Mouse (Mus musculus) MEL (cell line): ENCODE results near the gene 1700023F06Rik.

Experiments
- BHLHE40 ChIP-seq: IDR thresholded peaks from 2 replicates; pipeline ENCODE4 v1.6.1; 2012; ENCODE audit warnings: low read depth, mild to moderate bottlenecking, inconsistent platforms, low read length, improper control_type of control experiment, borderline replicate concordance
- CHD1 ChIP-seq: IDR thresholded peaks from 2 replicates; pipeline ENCODE4 v1.6.1; 2012; ENCODE audit warnings: low read depth, mild to moderate bottlenecking, inconsistent platforms, low read length, improper control_type of control experiment
- CTCF ChIP-seq, 3 experiments: IDR thresholded peaks in 2 of 3; conservative IDR thresholded peaks in 1 of 3; 2 replicates each; pipeline ENCODE4 v1.5.1; 2011 to 2012; ENCODE audit warnings: low read length in 3 of 3, low read depth in 2 of 3, mild to moderate bottlenecking in 2 of 3, improper control_type of control experiment in 1 of 3, inconsistent platforms in 1 of 3, mixed read lengths in 1 of 3, moderate library complexity in 1 of 3; ENCODE audit not compliant: control insufficient read depth in 1 of 3, insufficient read depth in 1 of 3, poor library complexity in 1 of 3, severe bottlenecking in 1 of 3
- ETS1 ChIP-seq: IDR thresholded peaks from 2 replicates; pipeline ENCODE4 v1.6.1; 2012; ENCODE audit warnings: low read depth, mild to moderate bottlenecking, inconsistent platforms, low read length, improper control_type of control experiment, moderate library complexity
- HCFC1 ChIP-seq: IDR thresholded peaks from 2 replicates; pipeline ENCODE4 v1.6.1; 2012; ENCODE audit warnings: low read depth, mild to moderate bottlenecking, inconsistent platforms, low read length, improper control_type of control experiment, moderate library complexity
- KAT2A ChIP-seq: conservative IDR thresholded peaks from 2 replicates; pipeline ENCODE4 v1.6.1; 2012; ENCODE audit warnings: low read depth, low read length, improper control_type of control experiment, inconsistent platforms
- MYC ChIP-seq: IDR thresholded peaks from 2 replicates; pipeline ENCODE4 v1.6.1; 2011; ENCODE audit warnings: low read depth, mild to moderate bottlenecking, low read length, improper control_type of control experiment, moderate library complexity
- NRF1 ChIP-seq: IDR thresholded peaks from 2 replicates; pipeline ENCODE4 v1.6.1; 2014; ENCODE audit warnings: low read depth, mild to moderate bottlenecking, inconsistent platforms, low read length, improper control_type of control experiment, moderate library complexity; ENCODE audit not compliant: poor library complexity, insufficient read depth, severe bottlenecking
- POLR2A ChIP-seq, 2 experiments: IDR thresholded peaks; 2 replicates each; pipeline ENCODE4 v1.6.1; 2011 to 2012; ENCODE audit warnings: low read length in 2 of 2, mild to moderate bottlenecking in 2 of 2, control low read depth in 1 of 2, improper control_type of control experiment in 1 of 2, low read depth in 1 of 2, moderate library complexity in 1 of 2; ENCODE audit not compliant: control insufficient read depth in 1 of 2, insufficient read depth in 1 of 2, poor library complexity in 1 of 2
- TAL1 ChIP-seq: IDR thresholded peaks from 2 replicates; pipeline ENCODE4 v1.6.1; 2012; ENCODE audit warnings: mild to moderate bottlenecking, inconsistent platforms, low read length, moderate library complexity, mixed read lengths
- USF2 ChIP-seq, 2 experiments: IDR thresholded peaks; 2 replicates each; pipeline ENCODE4 v1.6.1; 2011 to 2012; ENCODE audit warnings: improper control_type of control experiment in 2 of 2, low read length in 2 of 2, borderline replicate concordance in 1 of 2, inconsistent platforms in 1 of 2, low read depth in 1 of 2, mild to moderate bottlenecking in 1 of 2; ENCODE audit not compliant: insufficient read depth in 1 of 2
- ZC3H11A ChIP-seq: IDR thresholded peaks from 2 replicates; pipeline ENCODE4 v1.6.1; 2012; ENCODE audit warnings: low read depth, mild to moderate bottlenecking, inconsistent platforms, low read length, improper control_type of control experiment
- ZNF384 ChIP-seq: IDR thresholded peaks from 2 replicates; pipeline ENCODE4 v1.6.1; 2012; ENCODE audit warnings: low read depth, mild to moderate bottlenecking, inconsistent platforms, low read length, improper control_type of control experiment

DNA sequence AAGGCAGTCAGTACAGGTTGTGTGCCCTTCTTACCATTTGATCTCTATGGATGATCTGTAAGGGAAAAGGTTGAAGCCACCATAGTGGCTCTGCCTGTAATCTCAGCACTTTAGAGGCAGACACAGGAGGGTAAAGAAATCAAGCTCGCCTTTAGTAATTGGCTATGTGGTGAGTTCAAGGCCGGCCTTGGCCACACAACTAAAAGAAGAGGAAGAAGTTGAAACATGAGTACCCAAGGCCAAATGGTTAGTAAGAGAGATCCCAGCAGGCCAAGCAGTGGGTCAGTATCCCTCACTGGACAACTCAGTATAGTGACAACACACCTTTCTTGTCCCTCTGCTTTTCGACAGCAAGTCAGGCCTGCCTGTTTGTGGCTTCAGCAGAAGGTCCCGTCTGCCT, 58.6 kb downstream of the 1700023F06Rik start:
- TF ChIP-seq CTCF (IDR thresholded peaks at IDR 0.05 in 2 of 3, conservative IDR thresholded peaks at IDR 0.05 in 1 of 3; ENCODE audit: control insufficient read depth in 1 of 3, insufficient read depth in 1 of 3, low read depth in 2 of 3, low read length in 3 of 3, poor library complexity in 1 of 3, severe bottlenecking in 1 of 3) (no peak), POLR2A (IDR thresholded peaks at IDR 0.05; ENCODE audit: control insufficient read depth in 1 of 2, insufficient read depth in 1 of 2, low read depth in 1 of 2, low read length in 2 of 2, poor library complexity in 1 of 2) (no peak), CHD1 (no peak), ZNF384 (no peak), KAT2A (no peak), HCFC1 (no peak), TAL1 (no peak), MYC (no peak), USF2 (IDR thresholded peaks at IDR 0.05; ENCODE audit: borderline replicate concordance in 1 of 2, insufficient read depth in 1 of 2, low read depth in 1 of 2, low read length in 2 of 2) (no peak), BHLHE40 (no peak), NRF1 (no peak), ZC3H11A (no peak), ETS1 (no peak)
